Mouse (Mus musculus) large intestine, adult 2 months (tissue): ENCODE results near the gene Draxin. TPM values are rescaled to one million over a fixed set of nuclear protein-coding genes. Genes with fewer than 3 reads are reported as not detected.
"Not testable (repeated sequence)": the region's sequence is repeated elsewhere in the genome, so short reads cannot be mapped to it uniquely, and the experiment has no call there.

ENCODE experiments used
- DNase-seq: peaks from one replicate; pipeline ENCODE4 v3.0.0-alpha.2; 2012; ENCODE audit warnings: low read depth, low spot score
- WGBS: fragments of 180-500 bp; shearing (Covaris S2); methylation state at CpG from one replicate; pipeline ENCODE4 v1.1.7; 2018; 5-methylcytosine and 5-hydroxymethylcytosine counted together
- polyA plus RNA-seq: library from polyadenylated mRNA; depleted of rRNA; stranded (reverse); fragments of >200 nt; gene quantifications from 2 replicates; pipeline ENCODE4 v1.2.3, GENCODE M21; 2012

The Draxin gene
- polyA plus RNA-seq, 1 experiment: 0.32 TPM

DNA sequence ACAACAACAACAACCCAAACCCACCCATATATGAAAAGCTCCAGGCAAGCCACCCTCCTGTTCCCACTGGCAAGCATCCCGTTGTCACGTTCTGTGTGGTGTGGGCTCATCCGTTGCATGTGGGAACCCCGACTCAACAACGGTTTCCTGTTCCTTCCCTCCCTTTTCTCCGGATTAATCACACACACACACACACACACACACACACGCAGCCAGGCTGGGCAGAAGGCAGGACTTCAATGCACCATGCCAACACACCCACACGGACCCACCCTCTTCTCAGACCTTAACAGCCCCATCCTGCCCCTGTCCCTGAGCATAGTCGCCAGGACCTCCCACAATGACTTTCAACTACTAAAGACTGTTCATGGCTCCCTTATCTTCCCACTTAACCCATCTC, 9.9 kb downstream of the Draxin start:
- WGBS: 53% methylated on average over 9 of the region's 9 CpGs
- DNase-seq: no peak

DNA sequence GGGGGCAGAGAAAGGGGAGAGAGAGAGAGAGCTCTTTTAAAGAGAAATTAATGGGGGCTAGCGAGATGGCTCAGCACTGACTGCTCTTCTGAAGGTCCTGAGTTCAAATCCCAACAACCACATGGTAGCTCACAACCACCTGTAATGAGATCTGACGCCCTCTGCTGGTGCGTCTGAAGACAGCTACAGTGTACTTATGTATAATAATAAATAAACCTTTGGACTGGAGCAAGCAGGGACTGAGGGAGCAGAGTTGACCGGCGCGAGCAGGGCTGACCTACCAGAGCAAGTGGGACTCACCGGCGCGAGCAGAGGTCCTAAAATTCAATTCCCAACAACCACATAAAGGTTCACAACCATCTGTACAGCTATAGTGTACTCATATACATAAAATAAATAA, 10.9 kb downstream of the Draxin start:
- 73% methylated on average over 9 of the region's 9 CpGs for WGBS

GRCm38 (mm10) chr4:148117392-148117791, 13.1 kb downstream of the Draxin start:
- DNase-seq: no peak
- 76% methylated on average over 4 of the region's 4 CpGs for WGBS

More for the DNA sequence above, 10.9 kb downstream of the Draxin start:
- DNase-seq: not testable (repeated sequence)

DNA sequence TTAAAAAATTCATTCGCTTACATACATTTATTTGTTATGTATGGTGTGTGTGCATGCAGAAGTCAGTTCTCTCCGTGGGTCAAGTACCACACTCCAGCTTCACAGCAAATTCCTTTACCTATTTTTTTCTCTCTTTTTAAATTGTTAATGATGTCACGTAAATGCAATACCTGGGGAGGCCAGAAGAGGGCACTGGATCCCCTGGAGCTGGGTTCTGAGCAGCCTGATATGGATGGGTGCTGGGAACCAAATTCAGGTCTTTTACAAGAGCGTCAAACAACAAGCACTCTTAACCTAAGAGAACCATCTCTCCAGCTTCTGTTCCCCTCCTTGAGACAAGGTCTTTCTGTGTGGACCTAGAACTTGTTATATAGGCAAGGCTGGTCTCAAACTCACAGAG, 13.8 kb downstream of the Draxin start:
- WGBS: 71% methylated on average over 4 of the region's 4 CpGs
- DNase-seq: no peak

GRCm38 (mm10) chr4:148115467-148115866, 15.0 kb downstream of the Draxin start:
- no peak for DNase-seq
- WGBS: 5% methylated on average over 15 of the region's 15 CpGs

DNA sequence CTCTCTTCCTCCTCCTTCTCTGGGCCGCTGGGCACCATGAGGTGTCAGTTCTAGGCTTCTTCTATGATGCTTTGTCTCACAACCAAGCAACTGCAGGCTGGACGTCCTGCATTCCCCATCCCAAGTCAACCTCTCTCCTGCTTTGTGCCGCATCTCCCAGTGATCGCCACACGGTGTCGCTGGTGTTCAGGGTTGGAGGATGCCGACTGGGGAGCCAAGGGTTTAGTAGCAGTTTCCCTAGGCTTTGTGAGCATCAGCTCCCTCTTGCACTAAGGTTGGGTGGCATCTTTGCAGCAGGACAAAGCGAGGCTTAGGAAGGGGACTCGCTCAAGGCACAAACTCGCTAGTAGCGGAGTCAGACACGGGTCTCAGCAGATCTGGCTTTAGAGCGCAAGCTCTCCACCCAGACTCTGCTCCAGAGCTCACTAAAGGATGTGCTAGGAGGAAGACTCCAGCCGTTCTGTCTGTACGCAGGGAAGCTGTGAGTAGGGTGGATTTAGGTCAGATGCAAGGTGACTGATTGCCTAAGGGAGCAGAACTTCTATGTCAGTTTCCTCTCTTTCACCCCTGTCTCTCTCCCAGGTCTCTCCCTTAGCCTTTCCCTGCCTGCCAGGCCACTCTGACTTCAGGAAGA, 15.6 kb downstream of the Draxin start:
- 4% methylated on average over 15 of the region's 15 CpGs for WGBS
- peak; percentile 70 for DNase-seq

DNA sequence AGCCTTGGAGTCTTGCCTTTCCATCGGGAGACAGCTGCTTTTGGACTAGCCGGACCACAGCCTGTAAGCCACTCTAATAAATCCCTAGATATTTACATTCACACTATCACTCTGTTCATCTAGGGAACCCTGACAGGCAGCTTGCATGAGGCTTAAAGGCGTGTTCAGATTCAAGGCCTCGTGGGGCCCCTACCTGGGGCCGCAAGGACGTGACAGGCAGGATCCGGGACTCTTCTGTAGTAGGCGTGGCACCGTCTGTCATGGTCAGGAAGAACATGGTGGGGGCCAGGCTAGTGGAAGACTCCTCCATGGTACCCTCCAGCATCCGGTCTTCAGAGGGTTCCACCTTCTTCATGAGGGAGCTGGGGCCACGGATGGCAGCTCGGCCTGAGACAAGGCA, 18.0 kb downstream of the Draxin start:
- WGBS: 40% methylated on average over 12 of the region's 12 CpGs
- no peak for DNase-seq

DNA sequence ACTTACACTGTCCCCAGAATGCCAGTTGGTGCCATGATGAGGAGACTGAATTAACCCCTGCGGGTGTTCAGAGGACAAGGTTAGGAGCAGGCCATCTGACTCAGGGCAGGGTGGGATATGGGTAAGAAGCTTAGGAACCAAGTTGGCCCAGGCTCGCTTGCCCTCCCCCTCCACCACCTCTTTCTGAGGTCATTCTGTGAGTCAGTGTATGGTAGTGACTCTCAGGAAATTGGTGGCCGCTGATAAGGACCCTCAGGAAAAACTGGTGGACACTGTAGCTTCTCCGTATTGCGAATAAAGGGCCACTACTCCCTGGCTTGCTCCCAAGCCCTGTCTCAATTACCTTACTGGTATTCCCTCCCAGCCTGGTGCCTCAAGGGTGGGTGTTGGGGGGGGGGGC, 21.3 kb downstream of the Draxin start:
- 80% methylated on average over 5 of the region's 5 CpGs for WGBS
- DNase-seq: no peak

- no peak for DNase-seq
- 54% methylated on average over 7 of the region's 7 CpGs for WGBS
Observed at GRCm38 (mm10) chr4:148108565-148109100, 21.9 kb downstream of the Draxin start.

- WGBS: 59% methylated on average over 22 of the region's 22 CpGs
Observed at GRCm38 (mm10) chr4:148107621-148108291, 22.7 kb downstream of the Draxin start.

GRCm38 (mm10) chr4:148104146-148104545, 26.4 kb downstream of the Draxin start:
- no peak for DNase-seq
- WGBS: 87% methylated on average over 3 of the region's 3 CpGs

More at GRCm38 (mm10) chr4:148107621-148108291, 22.7 kb downstream of the Draxin start:
- DNase-seq: no peak

GRCm38 (mm10) chr4:148101801-148102527, 28.5 kb downstream of the Draxin start:
- WGBS: 15% methylated on average over 29 of the region's 29 CpGs

GRCm38 (mm10) chr4:148098666-148099065, 31.8 kb downstream of the Draxin start:
- DNase-seq: no peak
- WGBS: 84% methylated on average over 3 of the region's 3 CpGs

More at GRCm38 (mm10) chr4:148101801-148102527, 28.5 kb downstream of the Draxin start:
- DNase-seq: no peak

GRCm38 (mm10) chr4:148097936-148098335, 32.6 kb downstream of the Draxin start:
- WGBS: 92% methylated on average over 2 of the region's 2 CpGs
- no peak for DNase-seq

DNA sequence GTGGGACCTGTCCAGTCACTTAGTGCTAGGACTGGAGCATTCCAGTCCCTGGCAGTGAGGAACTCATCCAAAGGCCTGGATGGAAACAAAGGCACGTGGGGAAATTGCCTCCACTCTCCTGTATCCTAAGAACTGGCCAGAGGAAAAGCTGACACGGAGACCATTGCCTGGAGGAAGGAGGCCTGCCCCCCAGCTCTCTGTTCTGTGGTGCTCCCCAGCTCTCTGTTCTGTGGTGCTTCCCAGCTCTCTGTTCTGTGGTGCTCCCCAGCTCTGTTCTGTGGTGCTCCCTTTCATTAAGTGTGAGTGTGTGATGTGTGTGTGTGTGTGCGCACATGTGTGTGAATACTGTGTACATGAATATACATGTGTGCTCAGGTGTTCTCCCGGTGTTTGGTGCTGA, 35.4 kb downstream of the Draxin start:
- DNase-seq: no peak
- 73% methylated on average over 4 of the region's 4 CpGs for WGBS

DNA sequence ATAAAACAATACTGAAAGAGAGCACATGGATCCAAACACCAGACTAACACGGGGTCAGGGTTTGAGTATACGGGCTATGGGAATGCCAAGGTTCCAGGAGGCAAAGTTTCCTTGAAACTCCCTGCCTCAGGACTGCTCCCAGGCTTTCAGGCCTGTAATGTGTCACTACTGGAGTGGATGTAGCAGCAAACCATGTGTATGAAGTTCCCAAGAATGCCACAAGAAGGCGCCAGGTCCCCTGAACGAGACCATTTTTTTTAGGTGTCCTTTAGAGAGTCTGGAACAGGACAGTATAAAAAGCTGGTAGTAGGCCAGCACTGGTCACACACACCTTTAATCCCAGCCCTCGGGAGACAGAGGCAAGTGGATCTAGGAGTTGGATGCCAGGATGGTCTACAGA, 36.3 kb downstream of the Draxin start:
- 85% methylated on average over 5 of the region's 5 CpGs for WGBS

DNA sequence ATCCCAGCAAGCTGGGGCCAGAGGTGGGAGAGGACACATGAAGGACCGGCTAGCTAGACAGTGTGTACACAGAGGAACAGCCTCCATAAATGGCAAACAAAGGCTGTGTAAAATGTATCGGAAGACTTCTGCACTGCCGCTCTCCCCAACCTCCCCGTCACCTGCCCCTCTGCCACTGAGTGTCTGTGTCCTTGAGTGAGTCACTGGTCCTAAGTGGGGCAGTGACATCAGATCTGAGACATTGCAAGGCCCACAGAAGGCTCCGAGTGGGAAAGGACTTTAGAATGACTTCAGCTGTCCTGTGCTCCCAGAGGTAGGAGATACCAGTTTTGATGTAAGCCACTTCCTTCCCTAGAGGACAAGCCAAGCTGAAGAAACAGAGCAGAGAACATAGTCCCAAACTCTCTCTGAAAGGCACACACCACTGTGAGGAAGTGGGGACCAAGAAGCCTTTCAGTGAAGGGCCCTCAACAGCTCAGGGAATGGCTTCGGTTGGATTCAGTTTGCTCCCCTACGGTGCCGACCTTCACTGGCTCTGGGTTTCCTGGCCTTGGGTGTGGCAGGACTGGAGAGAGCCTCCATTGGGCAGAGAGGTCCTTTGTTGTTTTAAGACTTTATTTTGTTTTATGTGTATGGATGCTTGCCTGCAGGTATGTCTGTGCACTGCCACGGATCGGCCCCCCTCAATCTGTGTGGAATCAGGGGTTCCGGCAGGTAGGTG, 37.8 kb downstream of the Draxin start:
- no peak for DNase-seq
- 56% methylated on average over 11 of the region's 11 CpGs for WGBS

More for the DNA sequence above, 36.3 kb downstream of the Draxin start:
- DNase-seq: no peak

- WGBS: 100% methylated on average over 1 of the region's 1 CpGs
- DNase-seq: no peak
Observed at GRCm38 (mm10) chr4:148091181-148091580, 39.3 kb downstream of the Draxin start.

GRCm38 (mm10) chr4:148089166-148089565, 41.3 kb downstream of the Draxin start:
- WGBS: 83% methylated on average over 4 of the region's 4 CpGs
- DNase-seq: no peak
